ENCODE assay signal across 14 mouse cellular contexts in genomic region chr12:119110091-119110490, GRCm38 (mm10).
"Had no signal": no experiment of that assay in that cellular context is flagged by ENCODE, and none has a peak within 500 bp of the region (broad histone marks: within the 10 kb centered on the region; RNA-seq: fewer than 3 reads in every experiment).

No protein-coding gene starts in this region.

- H3K9me3 ChIP-seq: limb, embryonic 15.5 days; lung, embryonic 15.5 days; midbrain, embryonic 10.5 days; neural tube, embryonic 15.5 days had no signal

- H3K4me2 ChIP-seq: limb, embryonic 15.5 days; lung, embryonic 15.5 days; neural tube, embryonic 15.5 days had no signal

- H3K36me3 ChIP-seq: limb, embryonic 15.5 days; lung, embryonic 15.5 days; midbrain, embryonic 10.5 days; neural tube, embryonic 15.5 days had no signal

- H3K27ac ChIP-seq: limb, embryonic 15.5 days; liver, embryonic 14.5 days; lung, embryonic 15.5 days; midbrain, embryonic 10.5 days; neural tube, embryonic 15.5 days had no signal

- DNase-seq: layer of hippocampus, adult 9-11 months; layer of hippocampus, postnatal 36 days; lung, postnatal 4 days; midbrain, embryonic 14.5 days; right cerebral cortex, adult 18-20 months; right cerebral cortex, postnatal 25 days; thymus, postnatal 36 days had no signal

- H3K9ac ChIP-seq: limb, embryonic 15.5 days; liver, embryonic 14.5 days; lung, embryonic 15.5 days; neural tube, embryonic 15.5 days had no signal

- H3K27me3 ChIP-seq: limb, embryonic 15.5 days; lung, embryonic 15.5 days; neural tube, embryonic 15.5 days had no signal

- ATAC-seq: intestine, embryonic 16.5 days had no signal

- H3K4me1 ChIP-seq: limb, embryonic 15.5 days; lung, embryonic 15.5 days; midbrain, embryonic 10.5 days; neural tube, embryonic 15.5 days had no signal

- H3K4me3 ChIP-seq: limb, embryonic 15.5 days; lung, embryonic 15.5 days; midbrain, embryonic 10.5 days; myocyte; neural tube, embryonic 15.5 days had no signal
